ENCODE assay signal across 31 mouse cellular contexts in the genomic region with DNA sequence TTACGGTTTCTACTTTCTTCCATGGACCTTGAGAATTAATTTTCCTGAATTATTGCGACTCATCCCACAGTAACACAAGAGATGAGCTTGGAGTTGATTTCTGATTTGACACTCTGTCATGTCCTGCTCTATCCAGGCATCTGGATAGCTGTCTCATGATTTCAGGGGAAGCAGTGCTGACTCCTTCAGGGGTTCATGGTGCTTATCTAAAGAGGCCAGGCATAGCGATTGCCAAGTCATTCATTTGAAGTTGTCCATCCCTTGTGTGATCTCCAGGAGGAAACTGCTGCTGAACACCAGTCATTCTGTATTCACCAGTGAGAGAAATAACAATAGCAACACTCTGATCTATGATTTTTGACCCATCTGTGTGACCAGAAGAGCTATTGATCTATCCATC. TPM values are rescaled to one million over a fixed set of nuclear protein-coding genes. Genes with fewer than 3 reads are reported as not detected.
DNase-seq lines count a peak whose midpoint lies in the region; ATAC-seq and TF ChIP-seq lines count a peak whose summit lies in the region.
"Had no signal": no experiment of that assay in that cellular context is flagged by ENCODE, and none has a peak within 500 bp of the region (broad histone marks: within the 10 kb centered on the region; RNA-seq: fewer than 3 reads in every experiment).

No protein-coding gene starts in this region.

- TF ChIP-seq EP300 in liver, postnatal 0 days (IDR thresholded peaks at IDR 0.05; ENCODE audit: low read depth) = no peak

- ATAC-seq in liver, embryonic 12.5 days = peak; percentile 51; the same call in 1 of the 2 replicates
- no peak for ATAC-seq in liver, postnatal 0 days
- peak; percentile 72 for ATAC-seq in common myeloid progenitor, adult 5-6 weeks (replicated peaks; ENCODE audit: low read depth, poor library complexity, severe bottlenecking)
- ATAC-seq in forebrain, embryonic 12.5 days (ENCODE audit: low FRiP score) = no peak
- ATAC-seq: forebrain, embryonic 13.5 days; forebrain, embryonic 16.5 days; hindbrain, embryonic 16.5 days; intestine, embryonic 15.5 days; Patski had no signal

- 64% methylated on average over 3 of the region's 3 CpGs for WGBS in liver, embryonic 12.5 days (ENCODE audit: insufficient replicate concordance)
- 79% methylated on average over 3 of the region's 3 CpGs for WGBS in liver, postnatal 0 days (ENCODE audit: insufficient replicate concordance)
- WGBS in forebrain, embryonic 12.5 days = 89% methylated on average over 3 of the region's 3 CpGs

- no peak overlapping the region for H3K9ac ChIP-seq in liver, embryonic 12.5 days
- no peak overlapping the region for H3K9ac ChIP-seq in liver, postnatal 0 days (replicated peaks)
- no peak overlapping the region for H3K9ac ChIP-seq in forebrain, embryonic 12.5 days
- H3K9ac ChIP-seq: embryonic facial prominence, embryonic 13.5 days; forebrain, embryonic 13.5 days; heart, embryonic 12.5 days; heart, embryonic 15.5 days; hindbrain, embryonic 13.5 days; intestine, embryonic 15.5 days had no signal

- H3K4me1 ChIP-seq in liver, embryonic 12.5 days = peaks cover 8% of the 10 kb centered on the region
- no peaks in the 10 kb centered on the region for H3K4me1 ChIP-seq in liver, postnatal 0 days (ENCODE audit: insufficient read depth)
- no peaks in the 10 kb centered on the region for H3K4me1 ChIP-seq in forebrain, embryonic 12.5 days
- H3K4me1 ChIP-seq: embryonic facial prominence, embryonic 10.5 days; embryonic facial prominence, embryonic 13.5 days; forebrain, embryonic 13.5 days; heart, embryonic 15.5 days; hindbrain, embryonic 10.5 days; hindbrain, embryonic 13.5 days; intestine, embryonic 15.5 days had no signal

- H3K27ac ChIP-seq in liver, embryonic 12.5 days = no peak overlapping the region
- no peak overlapping the region for H3K27ac ChIP-seq in liver, postnatal 0 days (ENCODE audit: low read depth)
- H3K27ac ChIP-seq in forebrain, embryonic 12.5 days = no peak overlapping the region
- H3K27ac ChIP-seq: embryonic facial prominence, embryonic 10.5 days; embryonic facial prominence, embryonic 13.5 days; forebrain, embryonic 13.5 days; heart, embryonic 15.5 days; hindbrain, embryonic 10.5 days; hindbrain, embryonic 13.5 days; intestine, embryonic 15.5 days had no signal

- DNase-seq in liver, postnatal 0 days = no peak
- peak; percentile 6 for DNase-seq in c-Kit-positive CD71-positive TER-119-negative erythroid progenitor cells, embryonic 14.5 days (ENCODE audit: low read depth)
- no peak for DNase-seq in adrenal gland, postnatal 10 days
- DNase-seq: adrenal gland, postnatal 25 days; B cell, adult 2 months; cerebellum, adult 11 months; cerebellum, adult 2 months; cerebellum, adult 9-11 months; cerebellum, postnatal 25 days; embryo, embryonic 11 days; gastrocnemius, postnatal 10 days; gastrocnemius, postnatal 36 days; heart, postnatal 10 days; heart, postnatal 36 days had no signal

- no peaks in the 10 kb centered on the region for H3K9me3 ChIP-seq in liver, embryonic 12.5 days (replicated peaks)
- H3K9me3 ChIP-seq in liver, postnatal 0 days (ENCODE audit: low read length) = no peaks in the 10 kb centered on the region
- H3K9me3 ChIP-seq in forebrain, embryonic 12.5 days = peaks cover 4% of the 10 kb centered on the region; the same call in 1 of the 2 replicates
- H3K9me3 ChIP-seq: embryonic facial prominence, embryonic 10.5 days; forebrain, embryonic 13.5 days; G1E; heart, embryonic 15.5 days; hindbrain, embryonic 13.5 days; intestine, embryonic 15.5 days had no signal

- no peak overlapping the region for H3K4me2 ChIP-seq in liver, embryonic 12.5 days
- no peak overlapping the region for H3K4me2 ChIP-seq in liver, postnatal 0 days (ENCODE audit: low read depth, low read length)
- no peak overlapping the region for H3K4me2 ChIP-seq in forebrain, embryonic 12.5 days
- H3K4me2 ChIP-seq: embryonic facial prominence, embryonic 13.5 days; forebrain, embryonic 13.5 days; heart, embryonic 12.5 days; heart, embryonic 15.5 days; hindbrain, embryonic 13.5 days; intestine, embryonic 15.5 days had no signal

- no peaks in the 10 kb centered on the region for H3K36me3 ChIP-seq in liver, embryonic 12.5 days
- H3K36me3 ChIP-seq in liver, postnatal 0 days (replicated peaks; ENCODE audit: insufficient read depth, low read length) = no peaks in the 10 kb centered on the region
- no peaks in the 10 kb centered on the region for H3K36me3 ChIP-seq in forebrain, embryonic 12.5 days (replicated peaks)
- H3K36me3 ChIP-seq: embryonic facial prominence, embryonic 10.5 days; G1E; heart, embryonic 15.5 days; hindbrain, embryonic 10.5 days; hindbrain, embryonic 13.5 days; intestine, embryonic 15.5 days had no signal

- no peak overlapping the region for H3K4me3 ChIP-seq in liver, embryonic 12.5 days
- no peak overlapping the region for H3K4me3 ChIP-seq in liver, postnatal 0 days (ENCODE audit: low read depth, low read length)
- no peak overlapping the region for H3K4me3 ChIP-seq in forebrain, embryonic 12.5 days (replicated peaks)
- H3K4me3 ChIP-seq: embryonic facial prominence, embryonic 10.5 days; embryonic facial prominence, embryonic 13.5 days; erythroblast, embryonic 14.5 days; forebrain, embryonic 13.5 days; heart, embryonic 12.5 days; heart, embryonic 15.5 days; hindbrain, embryonic 10.5 days; hindbrain, embryonic 13.5 days; intestine, embryonic 15.5 days had no signal

- H3K27me3 ChIP-seq in liver, embryonic 12.5 days (replicated peaks) = no peaks in the 10 kb centered on the region
- no peaks in the 10 kb centered on the region for H3K27me3 ChIP-seq in liver, postnatal 0 days (ENCODE audit: insufficient read depth, low read length)
- H3K27me3 ChIP-seq in forebrain, embryonic 12.5 days = no peaks in the 10 kb centered on the region
- H3K27me3 ChIP-seq: CH12.LX; embryonic facial prominence, embryonic 13.5 days; forebrain, embryonic 13.5 days; heart, embryonic 12.5 days; heart, embryonic 15.5 days; hindbrain, embryonic 13.5 days; intestine, embryonic 15.5 days had no signal

- TF ChIP-seq CTCF in liver, postnatal 0 days (IDR thresholded peaks at IDR 0.05; ENCODE audit: low read depth) = no peak

RNA-seq across cellular contexts. Expression of gene Pde7b, which starts 43.9 kb away (rescaled TPM):
- 0.29 and 0.42 TPM in 2 replicates for polyA plus RNA-seq in liver, embryonic 12.5 days (2016; fragmentation: Nextera tagmentation; extraction: Ambion mirVana)
- polyA plus RNA-seq in liver, postnatal 0 days (2015; fragmentation: Nextera tagmentation; extraction: Ambion mirVana) = 0.60 and 0.66 TPM in 2 replicates
- total RNA-seq in common myeloid progenitor, adult 5-6 weeks (2017) = 1.6 TPM in 2 replicates
- polyA plus RNA-seq in forebrain, embryonic 12.5 days (2016; fragmentation: Nextera tagmentation; extraction: Ambion mirVana) = 2.3 and 2.5 TPM in 2 replicates
- total RNA-seq in adrenal gland, postnatal 10 days (2021) = 10 to 100 TPM; 23.7 to 24.5 TPM
- total RNA-seq: CH12.LX had no signal
- polyA plus RNA-seq: erythroblast, embryonic 14.5 days; G1E had no signal

Comparison
In these comparisons a context has a peak if more than half of its experiments do, and no peak if none do; other contexts are left out.
1. ATAC-seq: peak in liver, embryonic 12.5 days (single experiment) and common myeloid progenitor, adult 5-6 weeks (single experiment); none in liver, postnatal 0 days (single experiment) and forebrain, embryonic 12.5 days (single experiment).